Mouse (Mus musculus): ENCODE results near the gene Dpp6. TPM values are rescaled to one million over a fixed set of nuclear protein-coding genes. Genes with fewer than 3 reads are reported as not detected.

The Dpp6 gene
- polyA plus RNA-seq, 1 experiment from 2014 or later, result 28.8 TPM

- H3K4me1 ChIP-seq, result peaks cover 31% of the 10 kb centered on the region
- H3K4me3 ChIP-seq, result peak overlapping the region; percentile 4; the same call in 1 of the 2 replicates
- no peak overlapping the region for H3K27ac ChIP-seq (replicated peaks)
- H3K36me3 ChIP-seq, result no peaks in the 10 kb centered on the region
- ATAC-seq (replicated peaks), result no peak
- no peaks in the 10 kb centered on the region for H3K27me3 ChIP-seq
- no peaks in the 10 kb centered on the region for H3K9me3 ChIP-seq
- 36% methylated on average over 7 of the region's 7 CpGs for WGBS
- H3K4me2 ChIP-seq (replicated peaks), result peak overlapping the region; percentile 64
- no peak overlapping the region for H3K9ac ChIP-seq (replicated peaks)
Observed at GRCm38 (mm10) chr5:26907151-26907550, 90.1 kb downstream of the Dpp6 start.

- no peak for ATAC-seq (replicated peaks)
- Histone ChIP-seq H3K27me3 (no peaks in the 10 kb centered on the region), H3K27ac (replicated peaks) (no peak overlapping the region), H3K9ac (replicated peaks) (no peak overlapping the region), H3K36me3 (no peaks in the 10 kb centered on the region), H3K9me3 (no peaks in the 10 kb centered on the region), H3K4me1 (peaks cover 31% of the 10 kb centered on the region), H3K4me2 (replicated peaks) (no peak overlapping the region), H3K4me3 (no peak overlapping the region)
- 72% methylated on average over 4 of the region's 4 CpGs for WGBS
Observed at GRCm38 (mm10) chr5:26908612-26909011, 91.6 kb downstream of the Dpp6 start.

DNA sequence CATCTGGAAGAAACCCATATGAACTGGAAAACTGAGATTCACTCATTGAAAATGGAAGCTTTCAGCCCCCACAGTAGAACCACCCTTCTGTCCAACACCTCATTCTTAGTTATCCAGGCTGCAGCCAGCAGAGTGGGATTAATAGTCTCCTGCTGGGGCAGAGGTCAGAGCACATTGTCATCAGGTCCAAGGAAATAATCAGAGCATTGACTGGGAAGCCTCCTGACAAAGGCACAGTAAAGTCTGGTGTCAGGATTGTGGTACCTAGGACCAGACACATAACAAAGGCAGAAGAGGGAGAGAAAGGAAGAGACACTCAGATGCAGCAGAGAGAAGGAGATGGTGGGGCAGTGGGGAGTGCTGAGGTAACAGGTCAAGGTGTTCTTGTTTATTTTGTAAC lies 93.3 kb downstream of the Dpp6 start:
- ATAC-seq (replicated peaks), result no peak
- Histone ChIP-seq H3K4me1 (peaks cover 19% of the 10 kb centered on the region), H3K4me2 (replicated peaks) (no peak overlapping the region), H3K9me3 (no peaks in the 10 kb centered on the region), H3K4me3 (no peak overlapping the region), H3K36me3 (no peaks in the 10 kb centered on the region), H3K27ac (replicated peaks) (no peak overlapping the region), H3K27me3 (no peaks in the 10 kb centered on the region), H3K9ac (replicated peaks) (no peak overlapping the region)

GRCm38 (mm10) chr5:26911965-26912364 lies 95.0 kb downstream of the Dpp6 start:
- 71% methylated on average over 3 of the region's 3 CpGs for whole genome bisulfite sequencing
- Histone ChIP-seq H3K9me3 (no peaks in the 10 kb centered on the region), H3K27ac (replicated peaks) (no peak overlapping the region), H3K4me2 (replicated peaks) (no peak overlapping the region), H3K4me1 (peaks cover 5% of the 10 kb centered on the region), H3K36me3 (no peaks in the 10 kb centered on the region), H3K27me3 (no peaks in the 10 kb centered on the region), H3K4me3 (no peak overlapping the region), H3K9ac (replicated peaks) (no peak overlapping the region)
- ATAC-seq (replicated peaks), result no peak

- Histone ChIP-seq H3K4me3 (no peak overlapping the region), H3K9ac (replicated peaks) (no peak overlapping the region), H3K27me3 (no peaks in the 10 kb centered on the region), H3K36me3 (no peaks in the 10 kb centered on the region), H3K4me2 (replicated peaks) (no peak overlapping the region), H3K27ac (replicated peaks) (no peak overlapping the region), H3K4me1 (no peaks in the 10 kb centered on the region), H3K9me3 (no peaks in the 10 kb centered on the region)
- 86% methylated on average over 3 of the region's 3 CpGs for WGBS
- ATAC-seq (replicated peaks), result no peak
Observed at GRCm38 (mm10) chr5:26918763-26919162, 101.8 kb downstream of the Dpp6 start.

GRCm38 (mm10) chr5:26924552-26924951 lies 107.5 kb downstream of the Dpp6 start:
- H3K4me1 ChIP-seq, result no peaks in the 10 kb centered on the region
- H3K27ac ChIP-seq (replicated peaks), result no peak overlapping the region
- H3K27me3 ChIP-seq, result no peaks in the 10 kb centered on the region
- ATAC-seq (replicated peaks), result no peak
- H3K4me2 ChIP-seq (replicated peaks), result no peak overlapping the region
- no peak overlapping the region for H3K9ac ChIP-seq (replicated peaks)
- H3K4me3 ChIP-seq, result no peak overlapping the region
- WGBS, result 81% methylated on average over 5 of the region's 5 CpGs
- H3K36me3 ChIP-seq, result no peaks in the 10 kb centered on the region
- H3K9me3 ChIP-seq, result no peaks in the 10 kb centered on the region

GRCm38 (mm10) chr5:26932413-26933122 lies 115.6 kb downstream of the Dpp6 start:
- Histone ChIP-seq H3K9me3 (no peaks in the 10 kb centered on the region), H3K4me1 (no peaks in the 10 kb centered on the region), H3K27me3 (no peaks in the 10 kb centered on the region), H3K9ac (replicated peaks) (no peak overlapping the region), H3K36me3 (no peaks in the 10 kb centered on the region), H3K4me3 (no peak overlapping the region), H3K4me2 (replicated peaks) (no peak overlapping the region), H3K27ac (replicated peaks) (no peak overlapping the region)
- no peak for ATAC-seq (replicated peaks)
- WGBS, result 62% methylated on average over 3 of the region's 3 CpGs

DNA sequence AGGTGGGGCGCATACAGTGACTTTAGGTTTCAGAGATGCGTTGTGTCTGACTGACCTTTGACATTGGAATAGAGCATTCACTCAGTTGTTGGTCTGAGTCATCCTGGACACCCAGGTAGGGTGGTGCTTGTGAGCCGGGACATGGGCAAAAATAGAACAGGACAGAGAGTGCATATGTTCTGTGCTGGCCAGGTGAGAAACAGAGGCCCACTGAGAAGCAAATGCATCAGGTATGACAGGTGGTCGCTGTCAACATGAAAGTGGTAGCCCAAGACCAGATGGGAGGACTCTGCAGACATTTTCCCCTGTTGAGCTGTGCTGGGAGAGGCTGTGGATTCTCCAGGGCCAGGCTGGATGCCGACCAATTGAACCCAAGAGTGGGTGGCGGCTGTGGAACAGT lies 117.9 kb downstream of the Dpp6 start:
- Histone ChIP-seq H3K4me1 (no peaks in the 10 kb centered on the region), H3K27ac (replicated peaks) (no peak overlapping the region), H3K4me3 (no peak overlapping the region), H3K9ac (replicated peaks) (no peak overlapping the region), H3K9me3 (no peaks in the 10 kb centered on the region), H3K27me3 (no peaks in the 10 kb centered on the region), H3K36me3 (no peaks in the 10 kb centered on the region), H3K4me2 (replicated peaks) (no peak overlapping the region)
- no peak for ATAC-seq (replicated peaks)
- WGBS, result 89% methylated on average over 6 of the region's 6 CpGs

DNA sequence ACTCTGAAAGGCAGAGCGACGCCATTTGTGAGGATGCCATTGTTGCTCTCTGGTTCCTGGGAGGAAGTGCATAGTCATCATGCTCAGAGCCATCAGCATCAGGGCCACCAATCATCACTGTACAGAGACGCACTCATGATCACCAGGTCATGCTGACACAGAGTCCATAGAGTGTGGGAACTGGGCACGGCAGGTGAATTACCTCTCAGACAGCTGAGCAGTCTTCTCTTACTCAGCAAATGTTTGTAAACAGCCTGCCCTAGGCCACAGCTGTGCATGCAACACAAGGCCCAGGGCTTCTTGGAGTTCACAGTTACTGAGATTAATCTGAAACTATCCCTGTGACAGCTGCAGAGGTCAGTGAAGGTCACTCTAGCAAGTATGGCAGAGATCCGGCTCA lies 124.5 kb downstream of the Dpp6 start:
- H3K9me3 ChIP-seq, result no peaks in the 10 kb centered on the region
- no peak overlapping the region for H3K4me2 ChIP-seq (replicated peaks)
- H3K27ac ChIP-seq (replicated peaks), result no peak overlapping the region
- H3K27me3 ChIP-seq, result 0 out of 2 replicates have a peak, but pooled peaks cover 2% of the 10 kb centered on the region
- ATAC-seq (replicated peaks), result no peak
- H3K4me1 ChIP-seq, result peaks cover 7% of the 10 kb centered on the region
- 87% methylated on average over 5 of the region's 5 CpGs for WGBS
- H3K9ac ChIP-seq (replicated peaks), result no peak overlapping the region
- no peaks in the 10 kb centered on the region for H3K36me3 ChIP-seq
- H3K4me3 ChIP-seq, result no peak overlapping the region

DNA sequence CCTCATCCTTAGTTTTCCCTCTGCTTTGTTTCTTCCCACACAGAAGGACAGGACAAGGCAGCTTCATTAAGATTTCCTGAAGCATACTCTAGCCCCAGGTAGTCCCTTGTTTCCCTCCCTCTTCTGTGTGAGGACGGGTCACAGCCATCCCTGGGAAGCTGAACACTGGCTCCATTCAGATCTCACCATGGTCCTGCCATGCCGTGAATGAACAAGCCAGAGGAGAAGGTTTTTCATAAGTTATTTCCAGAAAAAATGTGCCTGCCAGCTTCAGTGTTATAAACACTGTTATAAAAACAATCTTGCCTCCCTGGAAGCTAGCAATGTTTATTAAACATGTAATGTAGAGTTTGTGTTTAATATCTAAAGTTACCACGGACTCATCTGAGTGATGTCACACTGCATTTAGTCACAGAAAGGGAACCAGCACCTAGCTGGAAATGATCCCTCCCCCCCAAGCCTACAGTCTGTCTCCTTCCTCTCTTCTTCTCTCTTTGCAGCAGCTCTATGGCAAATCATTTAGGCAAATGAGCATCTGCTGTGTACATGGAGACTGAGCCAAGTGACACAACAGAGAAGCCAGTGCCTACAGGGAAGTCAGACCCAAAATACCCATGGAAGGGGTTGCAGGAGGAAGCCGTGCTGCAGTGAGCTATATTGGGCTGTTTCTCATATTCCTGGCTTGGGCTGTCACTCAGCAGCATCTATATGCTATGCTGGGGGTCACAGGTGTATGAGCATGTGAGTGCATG lies 128.3 kb downstream of the Dpp6 start:
- Histone ChIP-seq H3K27ac (replicated peaks) (no peak overlapping the region), H3K4me2 (replicated peaks) (no peak overlapping the region)
- ATAC-seq (replicated peaks), result peak; percentile 89

GRCm38 (mm10) chr5:26969941-26970590 lies 153.1 kb downstream of the Dpp6 start:
- Histone ChIP-seq H3K4me3 (no peak overlapping the region), H3K4me2 (replicated peaks) (no peak overlapping the region), H3K27ac (replicated peaks) (no peak overlapping the region), H3K36me3 (no peaks in the 10 kb centered on the region), H3K27me3 (no peaks in the 10 kb centered on the region), H3K4me1 (no peaks in the 10 kb centered on the region), H3K9me3 (no peaks in the 10 kb centered on the region), H3K9ac (replicated peaks) (no peak overlapping the region)
- ATAC-seq (replicated peaks), result no peak
- WGBS, result 66% methylated on average over 6 of the region's 6 CpGs

More for the DNA sequence above, 128.3 kb downstream of the Dpp6 start:
- Histone ChIP-seq H3K4me3 (no peak overlapping the region), H3K36me3 (no peaks in the 10 kb centered on the region), H3K9me3 (no peaks in the 10 kb centered on the region), H3K9ac (replicated peaks) (no peak overlapping the region), H3K27me3 (0 out of 2 replicates have a peak, but pooled peaks cover 5% of the 10 kb centered on the region), H3K4me1 (peaks cover 7% of the 10 kb centered on the region)
- WGBS, result 36% methylated on average over 4 of the region's 4 CpGs

GRCm38 (mm10) chr5:26973166-26973565 lies 156.2 kb downstream of the Dpp6 start:
- H3K4me2 ChIP-seq (replicated peaks), result no peak overlapping the region
- WGBS, result 16% methylated on average over 4 of the region's 4 CpGs
- no peak overlapping the region for H3K4me3 ChIP-seq
- no peak overlapping the region for H3K27ac ChIP-seq (replicated peaks)
- ATAC-seq (replicated peaks), result no peak
- no peaks in the 10 kb centered on the region for H3K4me1 ChIP-seq
- no peak overlapping the region for H3K9ac ChIP-seq (replicated peaks)
- no peaks in the 10 kb centered on the region for H3K36me3 ChIP-seq
- H3K27me3 ChIP-seq, result no peaks in the 10 kb centered on the region
- no peaks in the 10 kb centered on the region for H3K9me3 ChIP-seq

Measured in forebrain, embryonic 15.5 days (tissue).